Mouse (Mus musculus): Measurements from ENCODE around the gene Pcyox1.
"Not testable (repeated sequence)": the region's sequence is repeated elsewhere in the genome, so short reads cannot be mapped to it uniquely, and the experiment has no call there.

Gene Pcyox1

DNA sequence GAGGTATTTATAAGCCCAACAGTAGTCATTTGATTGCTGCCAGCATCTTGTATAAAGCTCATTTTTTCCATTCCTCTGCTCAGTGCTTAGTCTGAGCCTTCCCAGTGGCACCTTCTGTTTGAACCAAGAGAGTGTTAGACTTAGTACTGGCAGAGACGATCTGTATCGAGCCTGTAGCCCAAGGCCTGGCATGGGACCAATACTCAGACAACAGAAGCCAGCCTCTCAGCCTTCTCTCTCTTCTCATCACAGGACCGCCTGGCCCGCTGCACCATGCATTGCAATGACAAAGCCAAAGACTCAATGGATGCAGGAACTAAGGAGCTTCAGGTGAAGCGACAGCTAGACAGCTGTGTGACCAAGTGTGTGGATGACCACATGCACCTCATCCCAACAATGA is 28.5 kb downstream of the Pcyox1 start:
- in situ Hi-C loops (cut with MboI; ENCODE audit: low sequenced_read_pairs): loop anchor here (25.0 kb wide), 1 partner anchor 431 kb away; no protein-coding TSS in a partner anchor

DNA sequence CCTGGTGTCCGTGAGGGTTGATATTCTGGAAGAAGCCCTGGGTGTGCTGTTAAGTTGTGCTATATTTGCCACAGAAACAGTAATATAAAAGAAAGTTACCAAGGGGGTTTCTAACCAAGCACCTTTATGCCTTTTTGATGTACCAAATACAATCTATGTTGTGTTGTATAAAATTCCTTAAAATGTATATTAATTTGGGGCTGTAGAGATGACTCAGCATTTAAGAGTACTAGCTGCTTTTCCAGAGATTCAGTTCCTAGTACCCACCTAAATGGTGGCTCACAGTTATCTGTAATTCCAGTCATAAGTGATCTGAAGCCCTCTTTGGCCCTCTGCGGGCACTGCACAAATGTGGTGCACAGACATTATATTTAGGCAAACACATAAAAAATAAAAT is 30.1 kb downstream of the Pcyox1 start:
- in situ Hi-C loops (cut with MboI; ENCODE audit: low sequenced_read_pairs): loop anchor here (25.0 kb wide), 1 partner anchor 430 kb away; no protein-coding TSS in a partner anchor

DNA sequence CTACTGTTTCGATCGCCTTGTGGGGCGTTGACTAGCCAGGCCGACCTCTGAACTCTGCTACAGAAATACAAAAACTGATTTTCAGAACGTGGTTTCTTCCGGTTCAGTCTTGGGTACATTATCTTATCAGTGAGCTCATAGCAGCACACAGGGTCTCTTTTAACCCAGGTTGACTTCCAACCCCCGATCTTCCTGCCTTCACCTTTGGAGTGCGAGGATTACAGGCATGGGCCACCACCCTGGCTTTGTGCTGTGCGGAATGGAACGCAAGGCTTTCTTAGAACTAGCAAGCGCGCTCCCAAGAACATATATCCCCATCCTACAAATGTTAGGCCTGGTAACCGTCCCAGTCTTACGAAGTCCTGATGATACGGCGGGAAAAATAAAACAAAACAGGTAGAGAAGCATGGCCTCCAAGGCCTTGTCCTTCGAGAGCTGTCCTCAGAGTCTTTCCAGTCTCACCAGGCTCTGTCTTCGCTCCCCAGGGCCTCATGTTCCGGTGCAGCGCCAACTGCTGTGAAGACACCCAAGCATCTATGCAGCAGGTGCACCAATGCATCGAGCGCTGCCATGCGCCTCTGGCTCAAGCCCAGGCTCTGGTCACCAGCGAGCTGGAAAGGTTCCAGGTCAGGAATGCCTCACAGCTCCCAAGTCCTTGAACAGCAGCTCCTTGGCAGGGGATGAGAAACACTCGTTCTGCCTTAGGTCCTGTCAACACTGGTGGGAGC is 30.7 kb downstream of the Pcyox1 start:
- in situ Hi-C loops (cut with MboI; ENCODE audit: low sequenced_read_pairs): loop anchor here (25.0 kb wide), 1 partner anchor 429 kb away; no protein-coding TSS in a partner anchor

GRCm38 (mm10) chr6:86365371-86366124 is 31.4 kb downstream of the Pcyox1 start, which contains the start of gene Fam136a:
TSS of gene Fam136a (plus strand) at chr6:86365646.
- in situ Hi-C loops (cut with MboI; ENCODE audit: low sequenced_read_pairs): loop anchor here (25.0 kb wide), 1 partner anchor 428 kb away; no protein-coding TSS in a partner anchor

- in situ Hi-C loops (cut with MboI; ENCODE audit: low sequenced_read_pairs): loop anchor here (5.0 to 25.0 kb wide), 2 partner anchors 237 to 427 kb away; no protein-coding TSS in a partner anchor
Measured at GRCm38 (mm10) chr6:86364442-86365141, 32.4 kb downstream of the Pcyox1 start.

GRCm38 (mm10) chr6:86361373-86361772 is 35.6 kb downstream of the Pcyox1 start:
- in situ Hi-C loops (cut with MboI; ENCODE audit: low sequenced_read_pairs): loop anchor here (5.0 to 25.0 kb wide), 2 partner anchors 234 to 424 kb away; no protein-coding TSS in a partner anchor

DNA sequence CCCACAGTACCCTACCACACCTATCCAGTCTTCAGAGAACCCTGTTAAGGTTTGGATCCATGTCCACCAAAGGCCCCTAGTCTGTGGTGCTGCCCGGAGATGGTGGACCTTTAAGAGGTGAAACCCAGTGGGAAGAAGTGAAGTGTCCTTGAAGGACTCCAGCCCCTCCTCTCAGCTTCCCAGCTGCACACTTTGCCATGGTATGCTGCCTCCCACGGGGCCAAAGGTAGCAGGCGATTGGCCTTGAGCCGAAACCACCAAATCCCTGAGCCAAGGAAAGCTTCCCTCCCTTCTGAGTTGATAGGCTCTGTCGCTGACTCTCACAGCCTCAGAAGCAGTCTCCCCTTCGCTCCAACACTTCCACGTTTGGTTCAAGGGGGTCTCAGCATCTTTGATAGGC is 36.3 kb downstream of the Pcyox1 start:
- in situ Hi-C loops (cut with MboI; ENCODE audit: low sequenced_read_pairs): loop anchor here (5.0 to 25.0 kb wide), 2 partner anchors 233 to 423 kb away; no protein-coding TSS in a partner anchor

DNA sequence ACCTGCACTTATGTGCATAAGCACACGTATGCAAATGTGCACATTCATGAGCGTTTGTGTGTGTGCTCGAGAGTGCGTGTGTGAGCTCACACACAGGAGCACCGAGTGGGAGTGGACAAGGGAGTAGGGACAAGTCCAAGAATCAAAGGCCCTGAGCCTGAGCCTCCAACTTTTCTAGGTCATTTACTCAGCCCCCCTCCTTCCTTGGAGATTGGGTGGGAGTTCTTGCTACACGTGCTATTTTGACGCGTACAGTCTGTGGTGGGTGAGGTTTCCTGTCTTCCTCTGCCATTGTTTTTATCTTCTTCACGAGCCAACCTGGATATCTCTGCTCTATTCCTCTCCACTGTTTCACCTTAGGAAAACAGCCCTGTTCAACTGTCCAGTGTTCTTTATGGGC is 40.0 kb downstream of the Pcyox1 start:
- in situ Hi-C loops (cut with MboI; ENCODE audit: low sequenced_read_pairs): loop anchor here (25.0 kb wide), 1 partner anchor 420 kb away; no protein-coding TSS in a partner anchor

GRCm38 (mm10) chr6:86354948-86355347 is 42.0 kb downstream of the Pcyox1 start:
- in situ Hi-C loops (cut with MboI; ENCODE audit: low sequenced_read_pairs): loop anchor here (25.0 kb wide), 1 partner anchor 418 kb away; no protein-coding TSS in a partner anchor

DNA sequence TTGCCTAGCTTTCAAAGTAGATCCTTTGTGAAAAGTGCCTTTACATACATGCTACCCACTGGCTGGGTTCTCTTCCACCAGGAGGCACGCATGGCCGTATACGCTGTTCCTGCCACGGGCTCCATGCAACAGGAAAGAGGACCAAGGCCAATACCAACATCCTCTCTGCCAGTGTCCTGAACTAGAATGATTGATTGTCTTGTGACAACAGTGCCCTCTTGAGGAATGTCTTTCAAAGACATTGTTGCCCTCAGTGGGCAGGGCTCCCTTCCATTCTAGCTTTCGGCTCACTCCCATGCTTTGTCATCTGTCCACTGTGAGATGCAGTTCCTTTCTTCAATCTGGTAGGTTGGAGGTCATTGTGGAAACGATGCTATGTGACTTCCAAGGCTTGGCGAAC is 47.7 kb downstream of the Pcyox1 start:
- in situ Hi-C loops (cut with MboI; ENCODE audit: low sequenced_read_pairs): no loop called here

DNA sequence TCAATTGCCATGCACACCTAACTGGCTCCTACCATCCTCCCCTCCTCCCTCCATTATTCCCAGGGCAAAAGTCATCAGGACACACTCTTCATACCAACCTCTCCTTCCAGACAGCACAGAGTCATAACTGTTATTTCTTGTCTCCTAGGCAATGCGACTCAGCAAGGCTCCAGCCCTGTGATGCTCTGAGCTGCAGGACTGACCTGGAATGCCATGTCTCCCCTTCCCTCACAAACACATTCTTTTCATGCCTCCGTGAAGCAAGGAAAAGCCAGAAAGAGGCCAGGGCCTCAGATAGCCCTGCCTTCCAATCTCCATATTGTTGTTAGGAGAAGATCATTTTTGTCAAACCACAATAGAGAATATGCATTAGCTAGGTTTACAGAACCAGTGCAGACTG is 50.9 kb downstream of the Pcyox1 start:
- in situ Hi-C loops (cut with MboI; ENCODE audit: low sequenced_read_pairs): no loop called here

DNA sequence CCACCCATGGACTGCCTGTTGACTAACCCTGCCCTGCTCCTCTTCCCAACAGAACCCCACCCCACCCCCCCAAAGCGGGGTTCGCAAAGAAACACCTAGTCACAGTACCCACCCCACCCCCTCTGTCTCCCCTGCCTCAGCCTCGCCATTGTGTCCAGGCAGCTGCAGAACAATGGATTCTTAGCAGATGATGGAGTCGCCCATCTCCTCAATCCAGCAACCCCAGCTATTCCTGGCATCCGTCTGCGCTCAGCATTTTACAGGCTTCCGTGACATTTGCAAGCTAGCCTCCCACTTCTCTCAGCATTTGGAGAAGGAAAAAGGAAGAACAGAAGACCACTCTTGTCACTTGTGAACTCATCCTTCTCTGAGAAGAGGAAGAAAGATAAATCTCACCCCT is 53.3 kb downstream of the Pcyox1 start:
- in situ Hi-C loops (cut with MboI; ENCODE audit: low sequenced_read_pairs): no loop called here

DNA sequence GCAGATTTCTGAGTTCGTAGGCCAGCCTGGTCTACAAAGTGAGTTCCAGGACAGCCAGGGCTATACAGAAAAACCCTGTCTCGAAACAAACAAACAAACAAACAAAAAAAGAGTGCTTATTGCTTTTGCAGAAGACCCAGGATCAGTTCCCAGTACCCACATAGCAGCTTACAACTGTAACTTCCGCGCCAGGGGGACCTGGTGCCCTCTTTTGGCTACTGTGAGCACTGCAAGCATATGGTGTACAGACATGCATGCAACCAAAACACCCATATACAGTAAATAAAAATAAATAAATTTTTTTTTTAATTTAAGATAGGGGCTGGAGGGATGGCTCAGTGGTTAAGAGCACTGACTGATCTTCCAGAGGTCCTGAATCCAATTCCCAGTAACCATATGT is 60.6 kb downstream of the Pcyox1 start:
- in situ Hi-C loops (cut with MboI; ENCODE audit: low sequenced_read_pairs): not testable (repeated sequence)
